Comparison of ENCODE assay signal across 14 mouse cellular contexts in the genomic region with DNA sequence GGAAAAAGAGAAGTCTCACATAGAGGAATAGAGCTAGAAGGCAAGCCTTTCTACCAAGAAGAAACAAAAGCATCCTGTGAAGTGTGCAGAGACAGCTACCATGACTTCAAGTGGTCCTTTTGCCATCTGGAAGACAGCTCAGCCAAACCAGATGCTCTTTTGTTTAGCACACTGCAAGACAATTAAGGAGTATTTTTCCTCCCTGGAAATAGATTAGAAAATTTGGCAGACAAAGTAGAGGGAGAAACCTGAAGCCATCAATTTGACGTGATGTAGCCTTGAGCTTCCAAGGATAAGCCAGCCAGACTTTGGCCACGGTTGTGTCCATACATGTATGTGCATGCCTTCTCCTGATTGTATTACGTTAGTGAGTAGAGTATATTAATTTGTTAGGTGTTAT.
"Had no signal": no experiment of that assay in that cellular context is flagged by ENCODE, and none has a peak within 500 bp of the region (broad histone marks: within the 10 kb centered on the region; RNA-seq: fewer than 3 reads in every experiment).

No protein-coding gene starts in this region.

- ATAC-seq: midbrain, embryonic 13.5 days; midbrain, embryonic 15.5 days had no signal

- H3K27me3 ChIP-seq: megakaryocyte, embryonic 14.5 days; midbrain, embryonic 13.5 days; midbrain, embryonic 15.5 days; neural tube, embryonic 12.5 days; stomach, embryonic 15.5 days had no signal

- H3K4me2 ChIP-seq: lung, embryonic 14.5 days; midbrain, embryonic 13.5 days; midbrain, embryonic 15.5 days; neural tube, embryonic 12.5 days; stomach, embryonic 15.5 days had no signal

- H3K4me1 ChIP-seq: neural tube, embryonic 12.5 days; stomach, embryonic 15.5 days had no signal

- H3K9me3 ChIP-seq: midbrain, embryonic 15.5 days; neural tube, embryonic 12.5 days; stomach, embryonic 15.5 days had no signal

- H3K27ac ChIP-seq: midbrain, embryonic 13.5 days; midbrain, embryonic 15.5 days; neural tube, embryonic 12.5 days; stomach, embryonic 15.5 days; stomach, postnatal 0 days had no signal

- H3K9ac ChIP-seq: lung, embryonic 14.5 days; midbrain, embryonic 13.5 days; midbrain, embryonic 15.5 days; neural tube, embryonic 12.5 days; stomach, embryonic 15.5 days had no signal

- H3K4me3 ChIP-seq: megakaryocyte, embryonic 14.5 days; midbrain, embryonic 13.5 days; midbrain, embryonic 15.5 days; neural tube, embryonic 12.5 days; stomach, embryonic 15.5 days had no signal

- DNase-seq: lung, adult 18-20 months; lung, embryonic 14.5 days; lung, postnatal 10 days; lung, postnatal 4 days; right cerebral cortex, postnatal 14 days; thymus, adult 2 months; thymus, postnatal 14 days; thymus, postnatal 36 days had no signal

- H3K36me3 ChIP-seq: midbrain, embryonic 13.5 days; midbrain, embryonic 15.5 days; neural tube, embryonic 12.5 days; stomach, embryonic 15.5 days had no signal
